Mouse (Mus musculus) midbrain, embryonic 14.5 days (tissue): ENCODE data around the gene 2010111I01Rik. TPM values are rescaled to one million over a fixed set of nuclear protein-coding genes. Genes with fewer than 3 reads are reported as not detected.
A peak's percentile ranks its signal among the peaks of the same experiment; 100 is the strongest.

Experiments
- ATAC-seq: fragments of 200-750 bp; cut with Nextera tagmentation; 2 replicates; pipeline ENCODE4 v1.8.0; 2017; ENCODE audit warnings: moderate number of reproducible peaks, moderate library complexity; ENCODE audit not compliant: low FRiP score, low TSS enrichment
- DNase-seq: peaks from one replicate; pipeline ENCODE4 v3.0.0-alpha.2; 2015
- H3K27ac ChIP-seq: fragments of 300-500 bp; sonication (generic); replicated peaks from 2 replicates; pipeline ENCODE4 v1.5.1; 2014; ENCODE audit warnings: mild to moderate bottlenecking, low read depth, low read length, moderate library complexity
- H3K27me3 ChIP-seq: fragments of 300-500 bp; sonication (generic); 2 replicates; pipeline ENCODE4 v1.6.1; 2014; ENCODE audit warnings: low read length, control low read depth, mixed read lengths; ENCODE audit not compliant: control insufficient read depth, insufficient read depth
- H3K36me3 ChIP-seq: fragments of 300-500 bp; sonication (generic); 2 replicates; pipeline ENCODE4 v1.6.1; 2014; ENCODE audit warnings: low read length, control low read depth; ENCODE audit not compliant: control insufficient read depth, insufficient read depth
- H3K4me1 ChIP-seq: fragments of 300-500 bp; sonication (generic); 2 replicates; pipeline ENCODE4 v1.6.1; 2014; ENCODE audit warnings: mild to moderate bottlenecking, antibody characterized with exemption, low read length, control low read depth; ENCODE audit not compliant: control insufficient read depth, insufficient read depth
- H3K4me2 ChIP-seq: fragments of 300-500 bp; sonication (generic); 2 replicates; pipeline ENCODE4 v1.6.1; 2014; ENCODE audit warnings: mild to moderate bottlenecking, low read length, moderate library complexity
- H3K4me3 ChIP-seq: fragments of 300-500 bp; sonication (generic); replicated peaks from 2 replicates; pipeline ENCODE4 v1.5.1; 2014; ENCODE audit warnings: low read depth, low read length
- H3K9ac ChIP-seq: fragments of 300-500 bp; sonication (generic); replicated peaks from 2 replicates; pipeline ENCODE4 v1.6.1; 2014; ENCODE audit warnings: mild to moderate bottlenecking, low read length, moderate library complexity
- H3K9me3 ChIP-seq: fragments of 300-500 bp; sonication (generic); 2 replicates; pipeline ENCODE4 v1.6.1; 2016; ENCODE audit warnings: low read length, control low read depth, mixed read lengths; ENCODE audit not compliant: control insufficient read depth
- WGBS: fragments of 180-500 bp; shearing (Covaris S2); extraction: QIAGEN DNeasy Blood & Tissue Kit; methylation state at CpG from one replicate; pipeline ENCODE4 v1.1.7; 2014; 5-methylcytosine and 5-hydroxymethylcytosine counted together
- polyA plus RNA-seq: library from polyadenylated mRNA; unstranded; fragments of >200 nt; fragmentation: Nextera tagmentation; extraction: Ambion mirVana; gene quantifications from 2 replicates; pipeline ENCODE4 v1.2.1, GENCODE M21; 2014

The 2010111I01Rik gene
- polyA plus RNA-seq, 1 experiment from 2014 or later: 32.0 TPM

DNA sequence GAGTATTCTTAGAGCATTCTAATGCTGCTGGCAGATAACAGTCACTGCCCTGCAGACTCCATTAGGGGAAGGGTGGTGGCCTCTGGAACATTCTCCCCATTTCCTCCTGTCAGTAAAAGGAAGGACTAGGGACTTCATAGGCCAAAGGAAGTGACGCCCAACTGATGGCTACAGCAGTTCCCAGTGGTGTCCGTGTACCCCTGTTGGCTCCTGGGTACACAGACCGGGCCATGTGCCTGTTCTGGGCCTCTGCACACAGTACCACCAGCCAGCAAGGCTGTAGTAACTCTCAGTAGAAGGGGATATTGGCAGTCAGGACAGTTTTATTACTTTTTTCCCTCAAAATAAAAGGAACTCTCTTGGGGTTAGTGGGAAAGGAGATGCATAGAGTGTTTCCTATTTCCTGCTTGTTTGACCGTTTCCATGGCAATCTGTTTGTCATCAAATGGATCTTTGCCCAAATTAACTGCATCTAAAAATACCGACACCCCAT is 290.9 kb downstream of the 2010111I01Rik start:
- Histone ChIP-seq H3K27me3 (no peaks in the 10 kb centered on the region), H3K9ac (no peak overlapping the region), H3K4me1 (peaks cover 6% of the 10 kb centered on the region), H3K4me2 (no peak overlapping the region), H3K9me3 (no peaks in the 10 kb centered on the region), H3K4me3 (no peak overlapping the region), H3K27ac (no peak overlapping the region), H3K36me3 (no peaks in the 10 kb centered on the region)
- DNase-seq: no peak
- ATAC-seq: no peak
- 93% methylated on average over 5 of the region's 5 CpGs for WGBS

DNA sequence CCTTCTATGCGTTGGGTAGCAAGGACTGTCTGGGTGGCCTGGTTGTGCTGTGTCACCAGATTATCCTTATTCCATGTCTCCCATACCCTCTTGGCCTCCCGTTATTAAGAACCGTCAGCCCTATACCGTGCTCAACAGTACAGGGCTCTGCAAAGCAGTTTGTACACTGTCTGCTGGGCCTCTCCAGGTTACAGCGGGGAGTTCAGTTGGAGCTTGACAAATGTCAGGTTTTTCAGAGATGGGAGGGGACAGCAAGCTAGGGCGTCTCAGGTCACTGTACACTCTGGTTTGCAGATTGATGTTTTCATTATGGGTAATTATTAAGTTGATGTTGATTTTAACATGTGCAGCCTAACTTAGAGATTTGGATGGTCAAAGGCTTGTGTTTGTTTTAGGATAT is 291.5 kb downstream of the 2010111I01Rik start:
- Histone ChIP-seq H3K27me3 (no peaks in the 10 kb centered on the region), H3K4me3 (no peak overlapping the region), H3K4me1 (peaks cover 12% of the 10 kb centered on the region), H3K4me2 (no peak overlapping the region), H3K9me3 (no peaks in the 10 kb centered on the region), H3K27ac (no peak overlapping the region), H3K36me3 (no peaks in the 10 kb centered on the region), H3K9ac (no peak overlapping the region)
- ATAC-seq (no peak), DNase-seq (no peak)
- WGBS: 90% methylated on average over 6 of the region's 6 CpGs

DNA sequence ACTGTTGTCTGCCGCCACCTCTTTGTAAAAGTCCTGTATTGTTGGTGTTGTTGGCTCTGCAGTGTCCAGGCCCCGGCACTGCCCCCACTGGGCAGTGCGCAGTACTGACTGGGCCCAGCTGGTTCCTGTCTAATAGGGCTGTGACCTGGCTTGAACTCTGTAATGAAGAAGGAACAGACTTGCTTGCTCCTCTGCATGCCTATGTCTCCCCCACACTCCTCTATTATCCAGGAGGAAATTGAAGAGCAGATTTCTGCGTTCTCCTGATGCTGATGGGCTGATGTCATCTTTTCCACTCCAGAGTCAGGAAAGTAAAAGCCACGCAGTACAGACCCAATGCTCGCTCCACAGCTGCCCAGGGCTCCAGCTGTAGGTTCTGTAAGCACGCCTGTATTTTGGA is 292.1 kb downstream of the 2010111I01Rik start:
- ATAC-seq (no peak), DNase-seq (no peak)
- Histone ChIP-seq H3K27me3 (no peaks in the 10 kb centered on the region), H3K4me3 (no peak overlapping the region), H3K4me2 (no peak overlapping the region), H3K36me3 (no peaks in the 10 kb centered on the region), H3K9ac (no peak overlapping the region), H3K27ac (no peak overlapping the region), H3K9me3 (no peaks in the 10 kb centered on the region), H3K4me1 (peaks cover 13% of the 10 kb centered on the region)
- WGBS: 84% methylated on average over 7 of the region's 7 CpGs

DNA sequence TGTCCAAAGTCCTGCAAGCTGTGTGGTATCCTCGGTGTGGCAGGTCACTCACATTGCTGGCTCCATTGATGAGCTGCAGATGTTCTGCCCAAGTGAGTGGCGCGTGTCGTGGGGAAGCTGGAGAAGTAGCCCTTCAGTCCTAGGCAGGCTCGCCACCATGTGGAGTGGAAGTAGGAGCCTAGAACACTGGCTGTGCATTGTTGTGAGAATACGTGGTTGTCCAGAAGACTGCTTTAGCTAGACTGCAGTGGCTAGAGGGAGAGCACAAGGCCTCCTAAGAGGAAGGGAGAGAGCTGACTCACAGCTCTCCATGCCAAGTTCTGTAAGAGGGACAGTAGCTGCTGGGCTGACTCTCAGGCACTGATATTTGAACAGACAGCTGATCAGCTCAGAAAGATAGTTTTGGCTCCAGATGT is 293.5 kb downstream of the 2010111I01Rik start:
- no peak for DNase-seq
- no peaks in the 10 kb centered on the region for H3K27me3 ChIP-seq
- 84% methylated on average over 6 of the region's 6 CpGs for WGBS
- H3K9me3 ChIP-seq: no peaks in the 10 kb centered on the region
- no peak for ATAC-seq
- H3K27ac ChIP-seq: no peak overlapping the region
- no peak overlapping the region for H3K9ac ChIP-seq
- no peak overlapping the region for H3K4me2 ChIP-seq
- H3K4me1 ChIP-seq: peaks cover 13% of the 10 kb centered on the region
- H3K36me3 ChIP-seq: no peaks in the 10 kb centered on the region
- no peak overlapping the region for H3K4me3 ChIP-seq

DNA sequence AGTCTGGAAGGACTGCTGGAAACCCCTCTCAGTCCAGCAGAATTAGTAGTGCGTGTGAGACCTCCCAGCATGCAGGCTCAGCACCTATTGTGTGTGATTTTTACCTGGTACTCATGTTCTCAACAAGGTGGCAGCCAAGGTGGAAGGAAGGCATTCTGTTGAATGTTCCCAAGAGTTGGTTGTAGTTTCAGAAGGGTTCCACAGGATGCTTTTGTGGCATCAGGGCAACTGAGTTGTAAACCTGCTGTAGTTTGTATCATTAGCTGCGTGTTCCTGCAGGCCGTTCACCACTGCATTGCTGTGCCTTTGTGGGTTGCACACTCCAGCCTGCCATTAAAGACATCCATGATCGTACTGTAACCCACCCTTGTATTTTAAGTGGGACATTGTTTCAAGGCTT is 294.0 kb downstream of the 2010111I01Rik start:
- H3K27ac ChIP-seq: no peak overlapping the region
- H3K4me2 ChIP-seq: no peak overlapping the region
- H3K9ac ChIP-seq: no peak overlapping the region
- no peaks in the 10 kb centered on the region for H3K36me3 ChIP-seq
- 91% methylated on average over 4 of the region's 4 CpGs for WGBS
- no peak for DNase-seq
- peaks cover 13% of the 10 kb centered on the region for H3K4me1 ChIP-seq
- H3K4me3 ChIP-seq: no peak overlapping the region
- no peaks in the 10 kb centered on the region for H3K9me3 ChIP-seq
- no peaks in the 10 kb centered on the region for H3K27me3 ChIP-seq
- ATAC-seq: no peak

DNA sequence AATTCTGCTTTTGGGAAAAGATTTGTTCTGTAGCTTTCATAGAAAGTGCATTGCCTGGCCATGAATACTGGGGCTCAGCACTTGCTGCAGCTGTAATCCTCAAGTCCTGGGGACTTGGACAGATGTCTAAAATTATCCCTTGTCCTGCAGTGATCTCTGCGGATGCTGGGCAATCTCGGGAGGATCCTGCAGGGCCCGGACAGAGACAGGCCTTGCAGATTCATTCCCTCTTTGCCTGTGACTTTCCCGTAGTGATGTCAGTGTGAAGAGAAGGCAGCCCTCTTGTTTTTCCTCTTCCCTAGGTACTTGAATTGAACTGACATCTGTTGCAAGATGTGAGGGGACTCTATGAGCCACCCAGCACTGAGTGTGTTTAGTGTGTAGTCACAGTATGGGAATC is 295.4 kb downstream of the 2010111I01Rik start:
- DNase-seq (no peak), ATAC-seq (no peak)
- H3K9me3 ChIP-seq: no peaks in the 10 kb centered on the region
- WGBS: 12% methylated on average over 4 of the region's 4 CpGs
- no peak overlapping the region for H3K4me3 ChIP-seq
- H3K4me1 ChIP-seq: peaks cover 13% of the 10 kb centered on the region
- H3K9ac ChIP-seq: no peak overlapping the region
- H3K27ac ChIP-seq: peak overlapping the region; percentile 52; the same call in 1 of the 2 replicates
- H3K27me3 ChIP-seq: no peaks in the 10 kb centered on the region
- no peaks in the 10 kb centered on the region for H3K36me3 ChIP-seq
- H3K4me2 ChIP-seq: no peak overlapping the region

DNA sequence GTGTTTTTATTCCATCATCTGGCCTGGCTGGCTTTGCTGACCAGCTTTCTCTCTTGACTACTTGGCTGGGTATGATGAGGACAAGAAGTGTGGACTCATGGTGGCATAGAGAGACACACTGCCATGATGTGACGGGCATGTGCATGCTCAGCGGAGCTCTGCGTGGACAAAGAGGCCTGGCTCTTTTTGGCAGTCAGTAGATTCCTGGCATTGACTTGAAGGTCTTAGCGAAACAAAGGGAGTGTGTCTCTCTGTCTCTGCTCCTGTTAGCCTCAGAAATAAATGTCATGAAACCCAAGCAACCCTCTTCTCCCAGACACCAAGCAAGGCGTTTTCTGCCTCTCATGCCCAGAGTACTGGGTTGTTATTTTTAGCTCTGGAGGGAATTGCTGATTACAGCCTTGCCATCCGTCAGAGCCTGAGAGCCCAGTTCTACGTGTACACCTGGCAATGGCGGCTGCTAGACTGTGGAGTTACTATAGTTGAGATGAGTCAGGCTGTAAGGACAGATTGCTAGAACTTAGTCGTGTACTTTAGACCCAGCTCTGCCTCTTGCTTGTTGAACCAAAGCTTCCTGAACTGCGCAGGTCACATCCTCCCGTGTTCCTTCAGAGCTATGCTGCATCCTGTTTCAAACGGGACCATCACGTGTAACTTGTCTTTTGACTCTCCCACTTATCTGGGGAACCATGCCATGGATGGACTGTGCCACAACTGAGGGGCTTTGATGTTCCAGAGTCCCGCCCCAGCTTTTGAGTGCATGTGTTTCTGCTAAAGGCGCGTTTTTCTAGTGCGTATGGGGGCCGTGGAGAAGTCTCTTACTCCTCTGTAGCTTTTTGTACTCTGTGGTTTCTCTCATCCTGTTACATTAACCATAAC is 296.3 kb downstream of the 2010111I01Rik start:
- Histone ChIP-seq H3K27ac (peak overlapping the region; percentile 52), H3K4me1 (peaks cover 13% of the 10 kb centered on the region), H3K27me3 (no peaks in the 10 kb centered on the region), H3K4me2 (no peak overlapping the region), H3K9me3 (no peaks in the 10 kb centered on the region), H3K36me3 (no peaks in the 10 kb centered on the region), H3K9ac (no peak overlapping the region), H3K4me3 (no peak overlapping the region)
- ATAC-seq (no peak), DNase-seq (peak; percentile 61)
- 63% methylated on average over 18 of the region's 18 CpGs for WGBS

DNA sequence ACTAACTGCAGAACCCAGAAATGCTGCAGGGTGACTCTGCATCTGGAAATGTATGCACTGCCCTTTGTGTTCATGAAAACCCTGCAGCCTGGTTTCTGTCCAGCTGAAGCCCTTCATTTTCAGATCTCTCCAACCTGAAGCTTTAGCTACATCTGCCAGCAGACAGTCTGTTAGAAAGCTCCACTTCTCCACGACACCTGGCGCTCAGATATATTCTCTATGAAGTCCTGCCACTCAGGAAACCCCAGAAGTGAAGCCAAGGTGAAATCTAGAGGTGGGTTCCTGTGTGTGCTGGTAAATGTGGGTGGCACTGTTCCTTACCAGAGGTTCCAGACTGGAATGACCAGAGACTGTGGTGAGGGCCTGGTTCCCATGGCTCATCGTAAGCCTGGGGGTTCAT is 297.0 kb downstream of the 2010111I01Rik start:
- Histone ChIP-seq H3K27me3 (no peaks in the 10 kb centered on the region), H3K4me2 (no peak overlapping the region), H3K27ac (no peak overlapping the region), H3K36me3 (no peaks in the 10 kb centered on the region), H3K4me1 (peaks cover 13% of the 10 kb centered on the region), H3K4me3 (no peak overlapping the region), H3K9me3 (no peaks in the 10 kb centered on the region), H3K9ac (no peak overlapping the region)
- no peak for ATAC-seq
- WGBS: 95% methylated on average over 3 of the region's 3 CpGs
- DNase-seq: no peak
